Mouse (Mus musculus) large intestine, adult 2 months (tissue): Measurements from ENCODE around the gene Opa3. TPM values are rescaled to one million over a fixed set of nuclear protein-coding genes. Genes with fewer than 3 reads are reported as not detected.

Experiments
- DNase-seq: peaks from one replicate; pipeline ENCODE4 v3.0.0-alpha.2; 2012; ENCODE audit warnings: low read depth, low spot score
- WGBS: fragments of 180-500 bp; shearing (Covaris S2); methylation state at CpG from one replicate; pipeline ENCODE4 v1.1.7; 2018; 5-methylcytosine and 5-hydroxymethylcytosine counted together
- polyA plus RNA-seq: library from polyadenylated mRNA; depleted of rRNA; stranded (reverse); fragments of >200 nt; gene quantifications from 2 replicates; pipeline ENCODE4 v1.2.3, GENCODE M21; 2012

Gene Opa3
- polyA plus RNA-seq, 1 experiment: 33.6 TPM

- no peak for DNase-seq
- WGBS: 72% methylated on average over 2 of the region's 2 CpGs
These were observed 14.7 kb upstream of the Opa3 start for GRCm38 (mm10) chr7:19213385-19213784.

GRCm38 (mm10) chr7:19214369-19214768, 13.8 kb upstream of the Opa3 start:
- WGBS: 55% methylated on average over 7 of the region's 7 CpGs
- no peak for DNase-seq

GRCm38 (mm10) chr7:19214940-19215339, 13.2 kb upstream of the Opa3 start:
- WGBS: 54% methylated on average over 9 of the region's 9 CpGs
- no peak for DNase-seq

- WGBS: 61% methylated on average over 5 of the region's 5 CpGs
These were observed 10.6 kb upstream of the Opa3 start for GRCm38 (mm10) chr7:19217492-19217891.

GRCm38 (mm10) chr7:19217944-19218343, 10.2 kb upstream of the Opa3 start:
- no peak for DNase-seq
- whole genome bisulfite sequencing: 27% methylated on average over 2 of the region's 3 CpGs

More at GRCm38 (mm10) chr7:19217492-19217891, 10.6 kb upstream of the Opa3 start:
- DNase-seq: no peak

- 63% methylated on average over 3 of the region's 3 CpGs for WGBS
- DNase-seq: no peak
These were observed 8.1 kb upstream of the Opa3 start for GRCm38 (mm10) chr7:19220061-19220460.

- WGBS: 92% methylated on average over 16 of the region's 16 CpGs
- DNase-seq: no peak
These were observed 5.9 kb upstream of the Opa3 start for GRCm38 (mm10) chr7:19222189-19222588.

- 87% methylated on average over 14 of the region's 14 CpGs for WGBS
- no peak for DNase-seq
These were observed 5.3 kb upstream of the Opa3 start for GRCm38 (mm10) chr7:19222875-19223274.

GRCm38 (mm10) chr7:19224933-19225332, 3.2 kb upstream of the Opa3 start:
- DNase-seq: no peak
- 45% methylated on average over 4 of the region's 4 CpGs for WGBS

GRCm38 (mm10) chr7:19226817-19227797, 1.0 kb upstream of the Opa3 start:
- 23% methylated on average over 20 of the region's 20 CpGs for WGBS
- DNase-seq: no peak

- DNase-seq: no peak
- WGBS: under 1% methylated on average over 14 of the region's 14 CpGs
These were observed 637 bp downstream of the Opa3 start for GRCm38 (mm10) chr7:19228793-19229148.

GRCm38 (mm10) chr7:19229404-19229803, 1.3 kb downstream of the Opa3 start:
- WGBS: 7% methylated on average over 5 of the region's 5 CpGs
- DNase-seq: no peak

GRCm38 (mm10) chr7:19230041-19230580, 2.0 kb downstream of the Opa3 start:
- WGBS: 31% methylated on average over 2 of the region's 2 CpGs
- no peak for DNase-seq

- DNase-seq: no peak
- WGBS: 78% methylated on average over 5 of the region's 5 CpGs
These were observed 2.8 kb downstream of the Opa3 start for GRCm38 (mm10) chr7:19230899-19231298.

- 27% methylated on average over 3 of the region's 3 CpGs for WGBS
- peak; percentile 75 for DNase-seq
These were observed 3.7 kb downstream of the Opa3 start for GRCm38 (mm10) chr7:19231849-19232248.

GRCm38 (mm10) chr7:19234652-19235051, 6.5 kb downstream of the Opa3 start:
- 33% methylated on average over 5 of the region's 5 CpGs for WGBS

GRCm38 (mm10) chr7:19235092-19235671, 7.0 kb downstream of the Opa3 start:
- WGBS: 30% methylated on average over 2 of the region's 2 CpGs

More at GRCm38 (mm10) chr7:19234652-19235051, 6.5 kb downstream of the Opa3 start:
- DNase-seq: no peak

GRCm38 (mm10) chr7:19236411-19236810, 8.3 kb downstream of the Opa3 start:
- no peak for DNase-seq
- WGBS: 27% methylated on average over 2 of the region's 2 CpGs

More at GRCm38 (mm10) chr7:19235092-19235671, 7.0 kb downstream of the Opa3 start:
- DNase-seq: peak; percentile 60

GRCm38 (mm10) chr7:19238344-19238743, 10.2 kb downstream of the Opa3 start:
- no peak for DNase-seq
- WGBS: 93% methylated on average over 4 of the region's 4 CpGs

- peak; percentile 93 for DNase-seq
- 0% methylated on average over 1 of the region's 1 CpGs for WGBS
These were observed 11.3 kb downstream of the Opa3 start for GRCm38 (mm10) chr7:19239423-19239822.
